Mouse (Mus musculus): ENCODE results near the gene Cd2bp2.

DNA sequence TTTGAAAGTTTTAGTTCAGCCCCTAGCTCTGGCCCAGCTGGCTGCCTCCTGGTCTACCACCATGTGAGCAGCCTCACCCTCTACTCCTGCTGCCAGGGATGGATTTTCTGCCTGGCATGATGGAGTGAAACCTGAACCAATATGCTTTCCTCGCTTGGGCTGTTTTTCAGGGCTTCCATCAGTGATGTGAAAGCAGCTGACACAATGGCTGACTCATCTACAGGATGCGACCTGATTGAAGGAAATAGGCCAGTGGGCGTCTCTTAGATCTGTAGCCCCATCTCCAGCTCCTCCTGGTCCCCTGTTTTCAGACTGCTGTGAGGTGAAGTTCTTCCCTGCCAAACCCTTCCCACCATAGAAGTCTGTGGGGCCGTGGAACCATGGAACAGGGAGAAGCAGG lies 18.9 kb downstream of the Cd2bp2 start:
- TF ChIP-seq CTCF (IDR thresholded peaks at IDR 0.05) (no peak), EP300 (IDR thresholded peaks at IDR 0.05) (no peak)
